Mouse (Mus musculus) spleen, embryonic (tissue): ENCODE measurements around the gene Nup54.

Experiments
- CTCF ChIA-PET: fragments of 350-600 bp; sonication (Branson Sonifier 250); formaldehyde crosslinking; loops from one replicate; lab custom pipeline; 2022; lab: Charles Lee

Gene Nup54

GRCm38 (mm10) chr5:92413271-92413981 lies 21.6 kb downstream of the Nup54 start:
- CTCF ChIA-PET, result no interaction called here

DNA sequence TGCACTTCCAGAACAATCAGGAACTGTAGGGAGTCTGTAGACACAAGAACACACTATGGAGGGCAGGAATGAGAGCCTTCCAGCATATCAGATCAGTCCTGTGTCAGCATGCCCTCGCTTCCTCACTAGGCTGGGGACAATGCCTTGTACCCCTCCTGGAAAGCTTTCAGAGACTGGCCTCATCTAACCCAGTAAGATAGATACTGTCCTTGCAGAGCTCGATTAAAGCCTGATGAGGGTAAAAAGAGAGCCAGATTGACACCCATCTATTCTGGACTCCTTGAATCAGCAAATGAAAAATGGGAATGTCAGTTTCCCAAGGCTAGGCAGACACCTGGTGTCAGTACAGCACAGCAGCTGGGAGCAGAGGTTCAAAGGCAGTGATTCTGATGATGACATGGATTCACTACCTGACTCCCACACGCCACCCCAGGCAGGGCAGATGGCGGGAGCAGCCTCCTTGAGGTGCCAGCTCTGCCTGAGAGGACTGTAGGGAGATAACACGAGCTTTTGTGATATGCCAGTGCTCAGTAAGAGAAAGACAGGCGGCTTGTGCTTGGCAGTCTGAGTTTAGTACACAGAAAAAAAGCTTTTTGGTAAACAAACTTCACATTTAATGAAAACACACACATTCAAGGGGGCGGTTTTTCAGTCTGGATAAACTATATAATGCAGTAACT lies 23.4 kb downstream of the Nup54 start:
- CTCF ChIA-PET, result interaction anchor here (0.6 kb wide), 1 partner anchor 108 kb away, joined by 3 read pairs; no protein-coding TSS in a partner anchor

DNA sequence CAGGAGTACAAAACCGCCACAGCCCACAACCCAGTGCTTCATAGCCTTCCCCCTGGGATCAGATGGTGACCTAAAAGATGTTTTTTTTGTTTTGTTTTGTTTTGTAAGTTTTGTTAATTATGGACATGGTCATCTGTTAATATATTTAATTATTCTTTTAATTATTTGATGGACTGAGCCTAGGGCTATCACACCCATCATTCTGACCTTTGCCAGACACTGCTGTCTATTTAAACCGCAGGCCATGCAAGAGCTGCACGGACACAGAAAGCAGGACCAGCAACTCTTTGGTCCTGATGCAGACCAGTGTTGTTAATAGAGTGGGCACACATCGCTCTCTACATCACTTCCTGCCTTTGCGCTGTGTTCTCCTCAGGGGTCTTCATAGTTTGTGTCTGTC lies 24.5 kb downstream of the Nup54 start:
- CTCF ChIA-PET, result no interaction called here

GRCm38 (mm10) chr5:92409361-92410155 lies 25.5 kb downstream of the Nup54 start:
- CTCF ChIA-PET, result interaction anchor here (0.6 kb wide), 1 partner anchor 18 kb away, joined by 3 read pairs; no protein-coding TSS in a partner anchor

GRCm38 (mm10) chr5:92404400-92404678 lies 30.7 kb downstream of the Nup54 start:
- CTCF ChIA-PET, result no interaction called here

DNA sequence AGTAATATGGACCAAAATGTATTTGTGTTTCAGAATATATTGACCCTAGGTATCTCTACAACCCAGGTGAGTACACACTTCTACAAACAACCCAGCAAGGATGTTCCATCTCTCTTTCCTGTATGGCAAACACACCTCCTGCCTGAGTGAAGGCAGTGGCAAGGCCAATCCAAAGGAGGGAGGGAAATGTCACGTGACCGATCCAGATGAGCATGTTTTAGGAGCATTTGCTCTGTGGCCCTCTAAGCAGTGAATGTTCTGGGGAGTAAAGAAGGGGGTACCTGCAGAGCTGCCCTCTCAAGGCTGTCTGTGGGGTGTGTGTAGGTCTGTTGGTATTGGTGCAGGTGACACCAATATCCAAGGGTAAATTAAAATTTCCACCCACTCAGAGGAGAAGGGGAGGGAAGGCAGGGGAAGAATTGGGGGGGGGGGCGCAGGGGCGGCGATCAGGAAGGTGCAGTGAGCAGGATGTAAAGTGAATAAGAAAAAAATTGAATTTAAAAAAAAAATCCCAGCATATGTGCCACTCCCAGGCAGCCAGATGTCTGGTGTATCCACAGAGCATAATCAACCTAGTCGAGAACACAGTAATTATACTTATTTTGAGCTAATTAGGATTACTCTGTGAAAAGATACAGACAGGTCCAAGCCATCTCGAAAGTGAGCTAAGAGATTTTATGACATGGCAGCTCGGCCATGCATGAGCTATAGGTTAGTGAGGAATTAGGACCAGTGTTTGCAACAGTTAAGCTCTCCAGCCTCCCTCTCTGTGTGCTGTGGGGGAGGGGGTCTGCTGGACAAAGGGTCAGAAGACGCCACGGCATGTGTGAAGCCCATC lies 31.2 kb downstream of the Nup54 start:
- CTCF ChIA-PET, result no interaction called here

DNA sequence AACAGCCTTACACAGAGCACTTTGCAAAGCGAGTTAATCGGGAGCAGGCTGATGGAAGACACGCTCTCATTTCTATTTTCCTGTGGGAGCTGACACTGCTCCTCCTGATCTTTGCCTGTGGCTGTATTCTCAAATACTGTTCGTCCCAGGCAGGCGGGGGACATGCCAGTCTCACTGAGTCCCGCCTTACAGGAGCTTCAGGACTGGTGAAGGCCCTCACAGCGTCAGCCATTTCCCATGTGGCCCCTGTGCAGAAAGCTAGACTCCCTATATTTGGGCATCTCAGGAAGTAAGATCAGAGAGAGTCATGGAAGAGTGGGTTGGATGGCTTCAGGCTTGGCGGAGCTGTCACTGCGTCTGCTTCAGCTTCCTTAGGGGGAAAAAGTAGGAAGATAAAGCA lies 32.2 kb downstream of the Nup54 start:
- CTCF ChIA-PET, result no interaction called here

GRCm38 (mm10) chr5:92398153-92398552 lies 36.9 kb downstream of the Nup54 start:
- CTCF ChIA-PET, result interaction anchor here (0.5 to 0.9 kb wide), 2 partner anchors 10 to 167 kb away, joined by 5 to 6 read pairs; no protein-coding TSS in a partner anchor

- CTCF ChIA-PET, result interaction anchor here (1.1 kb wide), 1 partner anchor 10 kb away, joined by 13 read pairs; no protein-coding TSS in a partner anchor
These were observed 38.5 kb downstream of the Nup54 start for GRCm38 (mm10) chr5:92396476-92396875.

GRCm38 (mm10) chr5:92395764-92396163 lies 39.3 kb downstream of the Nup54 start:
- CTCF ChIA-PET, result no interaction called here

DNA sequence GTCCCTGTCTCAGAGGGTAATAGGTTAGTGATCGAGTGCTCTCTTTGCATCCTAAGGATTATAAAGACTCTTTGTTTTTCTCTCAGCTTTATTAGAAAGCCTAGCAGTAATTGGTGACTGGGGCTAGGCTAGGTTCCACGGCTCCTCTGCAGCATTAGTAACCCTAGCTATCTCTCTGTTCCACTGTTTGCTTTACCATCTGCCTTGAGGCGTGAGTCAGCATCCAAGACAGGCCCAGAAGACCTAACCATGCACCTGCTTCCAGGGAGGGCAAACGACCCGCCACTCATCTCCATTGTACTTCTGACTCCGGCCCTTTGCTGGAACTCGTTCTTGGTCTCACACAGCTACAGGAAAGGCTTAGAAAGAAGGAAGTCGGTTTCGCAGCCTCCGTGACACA lies 41.2 kb downstream of the Nup54 start:
- CTCF ChIA-PET, result no interaction called here

- CTCF ChIA-PET, result no interaction called here
These were observed 42.5 kb downstream of the Nup54 start for GRCm38 (mm10) chr5:92392542-92392941.

- CTCF ChIA-PET, result no interaction called here
These were observed 44.4 kb downstream of the Nup54 start for GRCm38 (mm10) chr5:92390615-92391014.

DNA sequence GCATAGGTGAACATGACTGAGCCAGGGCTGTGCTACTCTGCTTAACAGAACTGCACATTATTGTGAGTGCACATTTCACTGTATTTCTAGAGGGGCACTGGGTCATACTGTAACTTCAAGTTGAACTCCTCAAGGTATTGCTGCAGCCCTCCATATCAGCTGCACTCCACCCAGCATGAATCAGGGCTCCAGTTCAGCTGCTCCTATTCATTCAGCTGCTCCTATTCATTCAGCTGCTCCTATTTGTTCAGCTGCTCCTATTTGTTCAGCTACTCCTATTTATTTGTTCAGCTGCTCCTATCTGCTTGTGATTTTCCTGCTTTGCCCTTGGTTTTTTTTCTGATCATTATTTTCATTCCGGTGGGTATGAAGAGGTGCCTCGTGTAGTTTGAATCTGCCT lies 45.0 kb downstream of the Nup54 start:
- CTCF ChIA-PET, result no interaction called here

DNA sequence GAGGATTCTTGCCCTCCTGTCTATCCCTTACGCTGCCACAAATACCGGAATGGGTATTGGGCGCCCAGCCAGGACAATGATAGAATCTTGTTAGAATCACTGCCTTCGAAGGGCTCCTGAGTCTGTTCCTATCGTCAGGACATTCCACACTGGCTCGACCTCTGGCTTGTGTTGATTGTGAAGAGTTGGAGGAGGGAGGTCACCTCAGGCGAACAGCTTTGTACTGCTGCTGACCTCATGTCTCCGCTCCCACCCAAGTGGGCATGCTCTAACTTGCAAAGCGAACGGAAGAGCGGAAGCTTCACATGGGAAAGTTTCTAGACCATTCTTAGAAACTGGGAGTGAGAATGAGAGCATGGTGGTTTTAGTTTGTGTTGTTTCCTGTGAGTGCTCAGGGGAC lies 47.6 kb downstream of the Nup54 start:
- CTCF ChIA-PET, result interaction anchor here (0.6 kb wide), 1 partner anchor 76 kb away, joined by 11 read pairs; no protein-coding TSS in a partner anchor

- CTCF ChIA-PET, result interaction anchor here (1.0 kb wide), 1 partner anchor 10 kb away, joined by 13 read pairs; no protein-coding TSS in a partner anchor
These were observed 48.4 kb downstream of the Nup54 start for GRCm38 (mm10) chr5:92386643-92387042.

DNA sequence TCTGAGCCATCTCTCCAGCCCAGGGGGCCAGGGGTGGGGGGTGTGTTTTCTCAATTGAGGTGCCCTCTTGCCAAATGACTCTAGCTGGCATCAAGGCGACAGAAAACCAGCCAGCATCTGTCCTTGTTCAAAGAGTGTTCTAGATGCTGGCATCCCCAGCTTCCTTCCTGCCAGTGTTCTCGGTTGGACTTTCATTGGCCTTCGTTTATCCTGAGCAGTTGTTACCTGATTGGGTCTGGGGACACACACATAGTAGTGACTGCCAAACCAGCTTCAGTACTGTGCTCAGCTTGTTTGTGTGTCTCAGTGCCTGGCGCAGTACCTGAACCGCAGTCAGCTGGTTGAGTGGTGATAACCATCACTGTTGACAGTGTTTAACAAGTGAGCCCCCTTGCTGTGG lies 48.9 kb downstream of the Nup54 start:
- CTCF ChIA-PET, result interaction anchor here (0.6 to 1.0 kb wide), 2 partner anchors 11 to 34 kb away, joined by 7 to 13 read pairs; no protein-coding TSS in a partner anchor

DNA sequence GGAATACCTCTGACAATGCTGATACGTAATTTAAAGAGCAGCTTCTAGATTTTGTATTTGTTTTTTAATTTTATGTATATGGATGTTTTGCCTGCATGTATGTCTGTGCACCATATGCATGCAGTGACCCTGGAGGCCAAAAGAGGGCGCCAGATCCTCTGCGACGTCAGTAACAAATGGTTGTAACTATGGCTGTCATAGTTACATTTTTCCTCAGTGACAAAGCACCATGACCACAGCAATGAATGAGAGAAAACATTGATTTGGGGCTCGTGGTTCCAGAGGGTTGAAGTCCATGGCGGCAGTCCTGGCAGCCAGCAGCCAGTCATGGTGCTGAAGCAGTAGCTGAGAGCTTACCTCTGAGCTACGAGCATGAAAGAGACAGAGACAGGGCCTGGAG lies 50.2 kb downstream of the Nup54 start:
- CTCF ChIA-PET, result no interaction called here

GRCm38 (mm10) chr5:92383747-92384146 lies 51.3 kb downstream of the Nup54 start:
- CTCF ChIA-PET, result interaction anchor here (0.5 to 0.6 kb wide), 6 partner anchors 21 to 1735 kb away, joined by 3 to 11 read pairs (median 5); no protein-coding TSS in a partner anchor

DNA sequence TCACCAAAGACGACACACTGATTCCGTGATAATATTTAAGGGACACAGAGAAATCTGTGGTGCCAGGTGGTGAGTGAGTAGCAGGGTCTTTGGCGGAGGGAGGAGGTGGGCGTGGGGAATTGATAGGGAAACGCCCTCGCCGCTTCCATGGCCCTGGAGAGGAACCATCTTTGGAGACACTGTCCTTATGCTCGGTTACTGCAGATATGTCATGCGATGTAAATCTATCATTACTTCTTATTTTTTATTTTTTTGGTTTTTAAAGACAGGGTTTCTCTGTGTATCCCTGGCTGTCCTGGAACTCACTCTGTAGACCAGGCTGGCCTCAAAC lies 52.7 kb downstream of the Nup54 start:
- CTCF ChIA-PET, result interaction anchor here (0.6 to 1.1 kb wide), 4 partner anchors 60 to 187 kb away, joined by 3 to 14 read pairs (median 3); no protein-coding TSS in a partner anchor
